Comparison of ENCODE assay signal across 18 mouse cellular contexts in genomic region chr16:36711760-36712159, GRCm38 (mm10). TPM values are rescaled to one million over a fixed set of nuclear protein-coding genes. Genes with fewer than 3 reads are reported as not detected.
DNase-seq lines count a peak whose midpoint lies in the region; ATAC-seq and TF ChIP-seq lines count a peak whose summit lies in the region.
"Had no signal": no experiment of that assay in that cellular context is flagged by ENCODE, and none has a peak within 500 bp of the region (broad histone marks: within the 10 kb centered on the region; RNA-seq: fewer than 3 reads in every experiment).

No protein-coding gene starts in this region.

- H3K9me3 ChIP-seq in lung, postnatal 0 days (ENCODE audit: low read length), result no peaks in the 10 kb centered on the region
- H3K9me3 ChIP-seq in embryonic facial prominence, embryonic 10.5 days, result no peaks in the 10 kb centered on the region
- H3K9me3 ChIP-seq: intestine, embryonic 15.5 days had no signal

- H3K27me3 ChIP-seq in lung, postnatal 0 days (replicated peaks; ENCODE audit: insufficient read depth, low read length), result no peaks in the 10 kb centered on the region
- no peaks in the 10 kb centered on the region for H3K27me3 ChIP-seq in splenic B cell, adult 2 months (ENCODE audit: control insufficient read depth, insufficient read depth, low read length, poor library complexity, severe bottlenecking)
- H3K27me3 ChIP-seq in embryonic facial prominence, embryonic 10.5 days (replicated peaks; ENCODE audit: low read depth, poor library complexity, severe bottlenecking), result no peaks in the 10 kb centered on the region
- H3K27me3 ChIP-seq: intestine, embryonic 15.5 days had no signal

- no peak overlapping the region for H3K27ac ChIP-seq in lung, postnatal 0 days (ENCODE audit: low read length)
- H3K27ac ChIP-seq in embryonic facial prominence, embryonic 10.5 days (replicated peaks), result no peak overlapping the region
- H3K27ac ChIP-seq: intestine, embryonic 15.5 days had no signal

- TF ChIP-seq CTCF in lung, postnatal 0 days (IDR thresholded peaks at IDR 0.05), result no peak

- H3K4me3 ChIP-seq in lung, postnatal 0 days (ENCODE audit: low read depth, low read length), result no peak overlapping the region
- H3K4me3 ChIP-seq in embryonic facial prominence, embryonic 10.5 days, result no peak overlapping the region
- H3K4me3 ChIP-seq: intestine, embryonic 15.5 days had no signal

- H3K9ac ChIP-seq in lung, postnatal 0 days (replicated peaks; ENCODE audit: low read depth), result no peak overlapping the region
- H3K9ac ChIP-seq: intestine, embryonic 15.5 days; lung, embryonic 14.5 days had no signal

- no peak for TF ChIP-seq EP300 in lung, postnatal 0 days (IDR thresholded peaks at IDR 0.05)

- no peak for ATAC-seq in lung, postnatal 0 days
- ATAC-seq in megakaryocyte, adult 5-6 weeks (ENCODE audit: poor library complexity, severe bottlenecking), result peak; percentile 83
- ATAC-seq: forebrain, embryonic 16.5 days; intestine, embryonic 15.5 days had no signal

- H3K4me1 ChIP-seq in lung, postnatal 0 days (ENCODE audit: insufficient read depth, low read depth, low read length), result no peaks in the 10 kb centered on the region
- H3K4me1 ChIP-seq in embryonic facial prominence, embryonic 10.5 days, result no peaks in the 10 kb centered on the region
- H3K4me1 ChIP-seq: intestine, embryonic 15.5 days had no signal

- no peaks in the 10 kb centered on the region for H3K36me3 ChIP-seq in lung, postnatal 0 days (ENCODE audit: insufficient read depth, low read length)
- no peaks in the 10 kb centered on the region for H3K36me3 ChIP-seq in splenic B cell, adult 2 months (ENCODE audit: control insufficient read depth, insufficient read depth, low read length, poor library complexity, severe bottlenecking)
- H3K36me3 ChIP-seq in embryonic facial prominence, embryonic 10.5 days (replicated peaks), result no peaks in the 10 kb centered on the region
- H3K36me3 ChIP-seq: intestine, embryonic 15.5 days had no signal

- 75% methylated on average over 12 of the region's 12 CpGs for WGBS in lung, postnatal 0 days
- WGBS in embryonic facial prominence, embryonic 10.5 days, result 89% methylated on average over 12 of the region's 12 CpGs

- peak; percentile 25 to 66 for DNase-seq in heart, adult 18-20 months
- DNase-seq in heart, postnatal 25 days (ENCODE audit: low spot score), result no peak
- DNase-seq in lung, postnatal 0 days (ENCODE audit: low spot score), result peak; percentile 40
- no peak for DNase-seq in lung, postnatal 14 days
- peak; percentile 98 for DNase-seq in splenic B cell, adult 2 months (ENCODE audit: low read depth, low spot score)
- DNase-seq in frontal cortex, postnatal 36 days (ENCODE audit: low spot score in 2 of 2), result no peak
- no peak for DNase-seq in embryonic facial prominence, embryonic 10.5 days (ENCODE audit: low spot score)
- DNase-seq: adrenal gland, postnatal 25 days; cerebellum, adult 11 months; gastrocnemius, postnatal 14 days; kidney, postnatal 14 days; left cerebral cortex, postnatal 4 days; lung, embryonic 14.5 days; retina, postnatal 1 day had no signal

- H3K4me2 ChIP-seq in lung, postnatal 0 days (replicated peaks; ENCODE audit: low read depth, low read length), result no peak overlapping the region
- H3K4me2 ChIP-seq: intestine, embryonic 15.5 days; lung, embryonic 14.5 days had no signal

- intact Hi-C loops in heart, postnatal 25 days (cut with DNase I), result loop anchor here (10.0 kb wide), 1 partner anchor 237 kb away; no protein-coding TSS in a partner anchor

RNA-seq across cellular contexts. Expression of gene Ildr1, which starts 18.0 kb away (rescaled TPM):
- under 1 TPM in 1 of 2 experiments, not detected in 1; 0.44 TPM for total RNA-seq in heart, adult 18-20 months (2021)
- total RNA-seq in heart, postnatal 25 days (2021), result not detected
- 8.8 and 10.7 TPM in 2 replicates for polyA plus RNA-seq in lung, postnatal 0 days (2015; fragmentation: Nextera tagmentation; extraction: Ambion mirVana)
- total RNA-seq in megakaryocyte, adult 5-6 weeks (2015), result 0.32 TPM in 1 of 2 replicates, not detected in the other
- total RNA-seq in megakaryocyte, adult 5-6 weeks (2017), result 0.08 and 0.26 TPM in 2 replicates
- 1.0 and 1.7 TPM in 2 replicates for polyA plus RNA-seq in embryonic facial prominence, embryonic 10.5 days (2016; fragmentation: Nextera tagmentation; extraction: Ambion mirVana)
- total RNA-seq: adrenal gland, postnatal 25 days; heart, postnatal 36 days had no signal

RNA-seq across cellular contexts. Expression of gene Cd86, which starts 45.9 kb away (rescaled TPM):
- total RNA-seq in heart, adult 18-20 months (2021), result 1 to 10 TPM in 1 of 2 experiments, under 1 TPM in 1; 0.87 to 1.8 TPM
- 1 to 10 TPM; 1.4 to 1.6 TPM for total RNA-seq in heart, postnatal 25 days (2021)
- polyA plus RNA-seq in lung, postnatal 0 days (2015; fragmentation: Nextera tagmentation; extraction: Ambion mirVana), result 1.9 and 2.6 TPM in 2 replicates
- 31.9 and 32.8 TPM in 2 replicates for total RNA-seq in megakaryocyte, adult 5-6 weeks (2015)
- 28.1 and 39.5 TPM in 2 replicates for total RNA-seq in megakaryocyte, adult 5-6 weeks (2017)
- polyA plus RNA-seq in embryonic facial prominence, embryonic 10.5 days (2016; fragmentation: Nextera tagmentation; extraction: Ambion mirVana), result 0.62 and 0.93 TPM in 2 replicates

Comparison
In these comparisons a context has a peak if more than half of its experiments do, and no peak if none do; other contexts are left out.
1. DNase-seq: peak in heart, adult 18-20 months (2 of 2), lung, postnatal 0 days (single experiment) and splenic B cell, adult 2 months (single experiment); none in heart, postnatal 25 days (single experiment), lung, postnatal 14 days (single experiment), frontal cortex, postnatal 36 days (0 of 2) and embryonic facial prominence, embryonic 10.5 days (single experiment).
2. RNA of gene Cd86, which starts 45.9 kb away (total RNA-seq): 28.1 to 39.5 TPM in megakaryocyte, adult 5-6 weeks; 0.87 to 1.8 TPM in heart, adult 18-20 months and 1.4 to 1.6 TPM in heart, postnatal 25 days; every median in the first group is over 10 times any median in the second.